Mouse (Mus musculus) mature B cell (primary cell): ENCODE measurements around the gene Pradc1.
"Not testable (repeated sequence)": the region's sequence is repeated elsewhere in the genome, so short reads cannot be mapped to it uniquely, and the experiment has no call there.

Experiments
- in situ Hi-C: fragments of 300-500 bp; cut with MboI; formaldehyde crosslinking; loops from 2 replicates; pipeline ENCODE4 v1.14.3; 2019

Pradc1 gene

DNA sequence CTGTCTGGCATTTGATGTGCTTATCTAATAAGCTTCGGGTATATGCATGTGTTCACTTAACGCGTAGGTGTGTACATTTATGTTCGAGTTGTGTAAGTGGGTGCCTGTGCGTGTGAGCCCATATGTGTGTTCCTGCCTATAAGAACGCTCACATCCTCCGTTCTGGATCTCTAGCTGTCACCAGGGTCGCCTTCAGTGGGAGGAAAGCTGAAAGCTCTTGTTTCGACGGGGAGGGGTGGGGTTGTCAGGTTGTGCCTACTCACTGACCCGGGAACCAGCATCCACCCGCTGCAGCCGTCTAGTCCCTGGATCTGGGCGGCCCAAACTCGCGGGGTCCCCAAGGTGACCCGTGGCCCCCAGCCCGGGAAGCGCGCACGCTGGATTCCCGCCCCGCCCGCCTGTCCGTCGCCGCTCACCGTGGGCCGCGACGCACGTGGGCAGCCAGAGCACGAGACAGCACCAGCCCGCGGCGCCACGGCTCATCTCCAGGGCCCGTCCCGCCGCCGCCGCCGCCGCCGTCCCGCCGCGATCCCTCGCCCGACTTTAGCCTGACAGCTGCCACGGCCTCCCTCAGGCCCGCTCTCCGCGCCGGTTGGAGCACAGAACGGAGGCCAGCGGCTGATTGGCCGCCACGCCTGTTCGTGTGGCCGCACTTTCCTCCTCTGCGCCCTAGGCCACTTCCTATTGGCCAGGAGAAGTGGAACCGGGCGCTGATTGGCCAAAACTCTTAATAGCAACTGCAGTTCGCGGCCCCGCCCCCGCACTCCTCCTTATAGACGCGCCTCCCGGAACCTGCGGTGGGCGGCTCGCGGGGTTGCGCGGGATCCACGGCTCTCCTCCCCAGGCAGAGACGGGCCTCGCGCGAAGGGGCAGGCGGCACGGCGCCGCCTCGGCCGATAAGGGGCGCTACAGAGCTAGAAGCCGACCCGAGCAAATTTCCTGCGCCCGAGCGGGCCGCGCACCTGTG is 790 bp downstream of the Pradc1 start, which contains the start of gene Cct7:
Gene Cct7, plus strand, starts transcription at position 818 of the 967 bp plus-strand sequence.
- in situ Hi-C loops = no loop called here

- in situ Hi-C loops = not testable (repeated sequence)
These were observed 1.6 kb downstream of the Pradc1 start for GRCm38 (mm10) chr6:85450140-85450539.

- in situ Hi-C loops = no loop called here
These were observed 4.4 kb downstream of the Pradc1 start for GRCm38 (mm10) chr6:85447351-85447750.

- in situ Hi-C loops = no loop called here
These were observed 6.5 kb downstream of the Pradc1 start for GRCm38 (mm10) chr6:85445286-85445685.

GRCm38 (mm10) chr6:85444266-85444965 is 7.4 kb downstream of the Pradc1 start:
- in situ Hi-C loops = no loop called here

DNA sequence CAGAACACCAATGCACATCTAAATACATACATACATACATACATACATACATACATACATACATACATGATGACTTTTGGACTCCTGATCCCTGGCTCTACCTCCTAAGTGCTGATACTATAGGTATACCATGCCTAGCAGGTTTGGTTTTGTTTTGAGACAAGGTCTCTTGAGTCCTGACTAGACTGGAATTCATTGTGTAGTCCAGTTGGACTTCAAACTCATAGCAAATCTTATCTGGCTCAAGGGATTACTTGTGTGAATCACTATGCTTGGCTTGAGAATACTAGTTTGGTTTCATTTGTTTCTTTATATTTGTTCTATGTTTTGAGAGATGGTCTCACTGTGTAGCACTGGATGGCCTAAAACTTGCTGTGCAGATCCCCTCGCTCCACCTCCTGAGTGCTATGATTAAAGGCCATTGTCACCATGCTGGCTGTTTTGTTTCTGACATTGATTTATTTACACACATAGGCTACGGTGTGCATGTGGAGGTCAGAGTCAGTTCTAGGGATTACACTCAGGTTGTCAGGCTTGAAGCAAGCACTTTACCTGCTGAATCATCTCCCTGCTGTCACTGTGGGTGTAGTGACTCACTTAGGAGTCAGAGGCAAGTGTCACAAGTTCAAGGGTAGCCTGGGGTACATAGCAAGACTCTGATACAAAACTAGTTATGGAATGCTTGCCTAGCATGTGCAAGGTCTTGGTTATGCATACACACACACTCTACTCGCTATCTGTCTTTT is 8.1 kb downstream of the Pradc1 start:
- in situ Hi-C loops = no loop called here

GRCm38 (mm10) chr6:85441142-85441541 is 10.6 kb downstream of the Pradc1 start:
- in situ Hi-C loops = no loop called here

- in situ Hi-C loops = no loop called here
These were observed 15.1 kb downstream of the Pradc1 start for GRCm38 (mm10) chr6:85436631-85437030.

DNA sequence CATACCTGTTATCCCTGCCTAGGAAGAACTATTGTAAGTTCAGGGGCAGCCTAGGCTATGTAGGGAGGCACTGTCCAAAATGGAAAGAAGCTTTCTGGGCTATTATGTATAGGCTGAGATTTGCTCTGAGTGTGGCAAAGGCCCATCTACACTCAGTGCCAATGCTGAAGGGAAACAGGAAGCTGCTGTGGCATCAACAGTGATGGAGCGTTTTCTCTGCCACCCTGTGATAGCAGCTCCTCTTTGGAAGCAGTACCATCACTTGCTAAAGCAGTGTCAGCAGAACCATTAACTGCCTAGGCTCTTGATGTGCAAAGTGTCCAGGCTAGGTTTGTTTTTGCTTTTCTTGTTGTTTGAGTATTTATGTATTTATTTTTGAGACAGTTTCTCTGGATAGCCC is 15.6 kb downstream of the Pradc1 start:
- in situ Hi-C loops = no loop called here

DNA sequence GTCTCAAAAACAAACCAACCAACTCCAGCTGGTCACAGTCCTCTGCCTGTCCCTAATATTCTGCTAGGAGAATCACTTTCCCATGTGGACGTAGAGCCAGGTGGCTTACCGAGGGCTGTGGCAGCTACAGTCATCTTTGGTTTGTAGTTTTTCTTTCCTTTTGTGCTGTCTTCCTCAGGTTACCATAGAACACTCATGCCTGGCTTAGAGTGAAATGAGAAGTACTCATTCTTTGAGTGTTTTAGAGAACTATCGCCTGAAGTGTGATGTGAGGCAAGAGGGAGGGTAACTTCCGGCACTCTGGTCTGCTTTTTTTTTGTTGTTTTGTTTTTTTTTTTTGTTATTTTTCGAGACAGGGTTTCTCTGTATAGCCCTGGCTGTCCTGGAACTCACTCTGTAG is 17.9 kb downstream of the Pradc1 start:
- in situ Hi-C loops = no loop called here

DNA sequence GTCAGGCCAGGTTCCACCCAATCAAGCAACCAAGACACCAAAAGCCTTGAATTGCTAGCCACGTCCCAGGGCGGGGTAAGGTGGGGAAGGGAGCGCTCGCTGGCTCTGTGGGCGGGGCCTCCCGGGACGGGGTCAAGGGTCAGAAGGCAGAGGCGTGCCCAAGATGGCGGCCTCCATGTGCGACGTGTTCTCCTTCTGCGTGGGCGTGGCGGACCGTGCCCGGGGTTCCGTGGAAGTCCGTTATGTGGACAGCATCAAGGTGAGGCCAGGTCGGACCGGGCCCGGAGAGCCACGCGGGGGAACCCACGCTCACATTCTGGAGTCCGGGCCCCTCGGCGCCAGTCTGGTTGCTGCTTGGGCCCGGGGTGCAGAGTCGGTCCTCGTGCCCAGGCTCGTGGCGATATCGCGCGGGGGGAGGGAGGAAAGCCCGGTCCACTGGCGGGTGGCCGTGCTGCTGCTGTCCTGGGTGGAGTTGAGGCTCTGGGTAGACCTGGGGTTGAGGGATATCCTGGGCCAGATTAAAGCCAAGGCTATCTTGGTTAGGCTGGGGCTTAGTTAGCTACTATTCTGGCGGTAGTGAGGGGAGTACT is 19.8 kb downstream of the Pradc1 start, which contains the start of gene Smyd5:
Gene Smyd5, plus strand, starts transcription at position 148 of the 590 bp plus-strand sequence.
- in situ Hi-C loops = no loop called here

DNA sequence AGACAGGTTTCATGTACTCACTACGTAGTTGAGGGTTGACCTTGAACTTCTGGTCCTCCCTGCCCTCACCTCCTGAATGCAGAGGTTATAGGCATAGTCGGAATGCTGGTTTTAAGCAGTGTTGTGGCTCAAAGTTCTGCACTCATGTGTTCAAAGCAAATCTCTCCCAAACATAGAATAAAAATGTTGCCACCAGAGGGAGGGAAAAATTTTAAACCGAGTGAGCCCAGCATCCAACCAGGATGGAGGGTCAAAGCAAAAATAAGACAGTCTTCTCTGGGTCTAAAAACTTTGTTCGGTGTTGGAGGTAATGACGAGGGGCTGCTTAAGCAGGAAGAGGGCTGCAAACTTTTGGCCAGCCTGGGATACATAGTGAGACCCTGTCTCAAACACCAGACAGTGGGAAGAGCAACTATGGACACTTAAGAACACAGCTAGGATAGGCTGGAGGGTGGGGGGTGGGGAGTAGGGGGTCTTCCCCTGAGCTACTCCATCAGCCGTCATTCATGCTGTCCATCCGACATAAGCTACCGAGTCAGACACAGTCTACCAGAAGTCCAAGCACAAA is 20.4 kb downstream of the Pradc1 start:
- in situ Hi-C loops = no loop called here

DNA sequence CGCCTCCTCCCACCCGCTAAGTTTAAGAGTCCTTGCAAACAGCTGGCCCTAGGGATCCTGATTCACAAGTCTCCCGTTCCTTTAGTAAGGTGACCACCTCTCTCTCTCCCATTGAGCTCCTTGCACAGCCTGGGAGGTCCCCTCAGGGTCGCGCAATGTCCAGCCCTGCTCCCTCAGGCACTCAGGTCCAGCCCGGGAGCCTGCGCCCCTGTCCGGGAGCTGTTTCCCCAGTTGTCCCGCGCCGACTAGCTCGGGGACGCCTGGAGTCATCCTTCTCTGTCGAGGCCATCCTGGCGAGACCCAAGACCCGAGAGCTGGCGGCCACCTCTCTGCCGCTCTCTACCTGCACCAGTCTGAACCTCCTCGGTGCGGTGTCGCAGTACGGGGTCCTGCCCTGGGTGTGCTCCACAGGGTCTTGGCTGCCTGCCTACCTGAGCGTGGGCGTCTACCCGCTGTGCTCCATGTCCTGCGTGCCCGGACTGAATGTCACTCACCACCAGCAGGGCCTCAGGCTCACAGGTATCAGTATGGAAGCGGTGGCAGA is 27.9 kb downstream of the Pradc1 start, which contains the start of gene Noto:
Gene Noto, plus strand, starts transcription at position 51 of the 544 bp plus-strand sequence.
- in situ Hi-C loops = no loop called here

- in situ Hi-C loops = no loop called here
These were observed 32.6 kb downstream of the Pradc1 start for GRCm38 (mm10) chr6:85419150-85419549.

DNA sequence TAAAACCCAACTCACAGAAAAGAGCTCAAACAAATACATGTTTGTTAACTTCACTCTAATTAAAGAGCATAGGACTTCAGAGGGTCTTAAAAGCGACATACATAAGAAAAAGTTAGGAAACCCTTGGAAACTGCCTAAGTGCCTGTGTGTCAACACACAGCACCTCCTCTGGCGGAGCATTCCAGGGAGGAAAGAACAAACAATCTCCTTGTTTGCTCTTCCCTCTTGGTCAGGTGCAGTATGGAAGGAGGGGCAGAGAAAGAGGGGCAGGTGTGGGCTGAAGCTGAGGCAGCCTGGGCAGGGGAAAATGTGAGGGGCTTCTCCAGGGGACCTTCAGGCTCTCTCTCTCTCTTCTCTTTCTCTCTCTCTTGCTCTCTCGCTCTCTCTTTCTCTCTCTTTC is 35.9 kb downstream of the Pradc1 start:
- in situ Hi-C loops = no loop called here

DNA sequence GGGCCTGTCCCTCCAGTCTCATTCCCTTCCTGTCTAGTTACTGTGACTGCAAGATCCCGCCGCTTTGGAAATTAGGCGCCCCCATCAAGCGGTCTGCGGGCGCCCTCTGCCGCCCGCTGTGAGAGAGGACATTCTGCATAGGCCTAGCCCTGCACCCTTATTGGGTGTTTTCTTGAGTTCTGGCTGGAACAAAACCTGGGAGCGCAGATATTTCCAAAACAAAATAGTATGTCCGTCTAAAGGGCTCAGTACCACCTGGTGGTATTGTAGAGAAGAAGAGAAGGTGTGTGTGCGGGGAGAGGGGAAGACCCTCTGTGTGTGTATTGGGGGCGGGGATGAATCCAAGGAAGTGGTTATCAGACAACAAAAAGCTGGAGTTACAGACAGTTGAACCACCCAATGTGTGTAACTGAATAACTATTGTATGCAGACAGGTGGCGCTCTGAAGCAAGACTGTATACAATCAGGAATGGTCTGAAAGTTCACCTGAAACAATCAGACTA is 40.9 kb downstream of the Pradc1 start:
- in situ Hi-C loops = no loop called here

DNA sequence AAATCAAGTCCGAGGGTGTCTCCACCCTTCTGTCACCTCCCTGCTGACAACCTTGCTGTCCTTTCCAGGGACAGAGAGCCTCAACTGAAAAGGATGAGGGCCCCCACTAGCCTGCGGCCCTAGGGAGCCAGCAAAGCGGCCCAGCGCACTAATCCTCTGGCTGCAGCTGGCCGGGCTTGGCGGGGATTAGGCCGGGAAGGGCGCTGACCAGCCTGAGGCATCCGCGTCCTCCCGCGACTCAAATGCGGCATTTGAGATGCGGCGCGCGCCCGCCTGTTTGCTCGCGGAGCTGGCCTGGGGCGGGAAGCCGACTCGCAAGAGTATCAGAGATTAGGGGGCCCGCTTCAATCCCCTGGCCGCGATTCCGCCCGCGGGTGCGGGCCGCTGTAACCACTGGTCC is 42.8 kb downstream of the Pradc1 start:
- in situ Hi-C loops = no loop called here

DNA sequence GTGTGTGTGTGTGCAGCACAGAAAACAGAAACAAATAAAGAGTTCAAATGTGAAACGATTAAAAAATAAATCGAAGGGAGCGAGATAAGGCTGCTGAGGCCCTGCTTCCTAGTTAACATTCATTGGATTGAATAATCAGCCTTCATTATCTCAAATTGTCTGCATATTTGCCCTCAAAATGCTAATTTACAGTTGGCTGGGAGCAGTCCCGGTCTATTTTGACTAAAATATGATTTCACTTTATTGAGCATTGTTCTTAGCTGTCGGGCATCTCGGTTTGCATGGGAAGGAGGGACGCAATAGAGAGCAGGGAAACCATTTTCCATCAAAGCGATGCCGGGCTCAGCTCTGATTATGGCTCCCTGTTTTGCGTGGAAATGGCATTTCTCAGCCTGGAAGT is 48.7 kb downstream of the Pradc1 start:
- in situ Hi-C loops = no loop called here

- in situ Hi-C loops = no loop called here
These were observed 49.2 kb downstream of the Pradc1 start for GRCm38 (mm10) chr6:85402613-85403012.

DNA sequence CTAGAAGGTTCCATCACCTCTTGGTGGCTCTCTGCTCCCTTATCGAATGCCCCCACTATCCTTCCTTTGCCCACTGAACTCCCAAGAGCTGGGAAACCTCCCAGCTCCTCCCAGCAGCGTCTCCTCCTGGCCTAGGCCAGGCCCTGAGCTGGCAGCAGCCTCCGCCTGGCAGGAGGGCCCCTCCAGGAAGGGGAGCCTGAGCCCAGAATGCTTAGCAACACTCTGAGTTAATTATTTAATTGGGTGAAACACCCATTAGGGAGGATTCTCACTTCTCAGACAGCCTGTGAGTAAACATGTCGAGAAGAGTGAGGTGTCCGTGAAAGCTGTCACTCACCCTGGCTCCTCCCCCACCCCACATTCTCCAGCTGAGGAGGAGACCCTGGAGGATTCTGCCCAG is 52.1 kb downstream of the Pradc1 start:
- in situ Hi-C loops = no loop called here

DNA sequence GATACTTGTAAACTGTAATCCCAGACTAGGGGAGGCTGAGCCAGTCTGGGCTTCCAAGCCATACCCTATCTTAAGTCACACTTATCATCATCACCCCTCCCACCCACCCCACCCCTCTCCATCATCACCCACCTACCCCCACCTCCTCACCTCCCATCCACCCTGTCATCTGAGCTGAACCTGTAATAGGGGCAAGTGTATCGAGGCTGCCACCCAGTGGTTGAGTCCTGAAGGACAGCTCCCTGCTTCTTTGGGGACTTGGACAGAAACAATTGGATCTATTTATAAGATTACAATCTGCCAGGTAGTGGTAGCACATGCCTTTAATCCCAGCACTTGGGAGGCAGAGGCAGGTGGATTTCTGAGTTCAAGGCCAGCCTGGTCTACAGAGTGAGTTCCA is 54.6 kb downstream of the Pradc1 start:
- in situ Hi-C loops = no loop called here
